Mouse (Mus musculus): ENCODE results near the gene Wdr19. TPM values are rescaled to one million over a fixed set of nuclear protein-coding genes. Genes with fewer than 3 reads are reported as not detected.

The Wdr19 gene
- 5.1 TPM for total RNA-seq (2023)

DNA sequence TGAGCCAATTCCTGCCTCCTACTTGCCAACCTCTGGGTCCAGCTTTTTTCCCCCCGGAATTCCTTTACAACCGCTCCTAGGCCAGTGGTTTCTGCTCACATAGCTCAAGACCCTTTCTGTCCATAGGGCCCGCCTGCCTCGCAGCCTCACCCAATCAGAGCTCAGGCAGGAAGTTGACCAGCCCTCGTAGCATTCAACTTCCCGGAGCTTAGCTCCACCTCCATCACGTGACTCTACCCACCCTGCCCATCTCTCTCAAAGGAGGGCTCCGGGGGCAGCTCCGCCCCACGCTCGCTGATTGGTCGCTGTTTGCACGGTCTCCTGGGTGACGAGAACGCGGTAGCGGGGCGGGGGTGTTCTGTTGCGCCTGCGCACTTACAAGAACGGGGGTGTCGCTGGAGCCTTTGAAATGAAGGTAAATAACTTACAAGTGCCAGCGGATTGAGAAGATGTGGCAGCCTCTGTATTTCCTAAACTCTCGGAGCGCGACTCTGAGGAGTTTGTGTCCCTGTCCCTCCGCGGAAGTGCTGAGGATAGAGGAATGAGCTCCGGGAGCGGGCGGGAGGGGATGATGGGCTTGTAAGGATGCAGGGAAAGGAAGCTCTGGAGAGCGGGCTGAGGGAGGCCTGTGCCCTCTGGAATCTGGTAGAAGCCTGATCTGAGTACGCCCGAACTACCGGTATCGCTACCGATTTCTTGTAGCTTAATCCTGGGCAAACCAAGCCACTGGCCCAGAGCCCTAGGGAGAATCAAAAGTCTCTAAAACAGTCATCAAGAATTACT, at the start of gene Wdr19:
TSS of gene Wdr19 (plus strand) at position 351 of the 783 bp plus-strand sequence.

Other genes starting within 250 kb of the Wdr19 start
- gene Tlr6, start 239.6 kb upstream of the Wdr19 start, total RNA-seq (2023) = 7.2 TPM
- gene Fam114a1, start 229.6 kb upstream of the Wdr19 start, total RNA-seq (2023) = 0.52 TPM
- gene Tmem156, start 107.6 kb upstream of the Wdr19 start, total RNA-seq (2023) = 24.0 TPM
- 5.8 TPM for gene Klhl5, start 92.2 kb upstream of the Wdr19 start, total RNA-seq (2023)
- 50.0 TPM for gene Rfc1, start 136.0 kb downstream of the Wdr19 start, total RNA-seq (2023)
- gene Klb, start 148.6 kb downstream of the Wdr19 start, total RNA-seq (2023) = not detected
- 2,939 TPM for gene Rpl9, start 191.7 kb downstream of the Wdr19 start, total RNA-seq (2023)
- 35.5 TPM for gene Lias, start 191.8 kb downstream of the Wdr19 start, total RNA-seq (2023)
- gene Ugdh, start 236.3 kb downstream of the Wdr19 start, total RNA-seq (2023) = 24.5 TPM